Mouse (Mus musculus) CH12.LX (cell line): ENCODE results near the gene Aebp2.

Source experiments
- CTCF ChIP-seq, 2 experiments: IDR thresholded peaks in 1 of 2; conservative IDR thresholded peaks in 1 of 2; 2 replicates each; pipeline ENCODE4 v1.5.1; 2011 to 2012; ENCODE audit warnings: low read depth in 2 of 2, low read length in 2 of 2, improper control_type of control experiment in 1 of 2, inconsistent platforms in 1 of 2, mild to moderate bottlenecking in 1 of 2, moderate library complexity in 1 of 2
- E2F4 ChIP-seq: IDR thresholded peaks from 2 replicates; pipeline ENCODE4 v1.6.1; 2011; ENCODE audit warnings: low read depth, low read length, improper control_type of control experiment; ENCODE audit not compliant: insufficient replicate concordance
- GABPA ChIP-seq: IDR thresholded peaks from 2 replicates; pipeline ENCODE4 v1.6.1; 2012; ENCODE audit warnings: low read depth, low read length, improper control_type of control experiment, inconsistent platforms; ENCODE audit not compliant: insufficient replicate concordance
- JUND ChIP-seq: conservative IDR thresholded peaks from 2 replicates; pipeline ENCODE4 v1.6.1; 2011; ENCODE audit warnings: low read depth, low read length, improper control_type of control experiment
- MAFK ChIP-seq: IDR thresholded peaks from 2 replicates; pipeline ENCODE4 v1.6.1; 2011; ENCODE audit warnings: low read length, improper control_type of control experiment; ENCODE audit not compliant: insufficient replicate concordance
- MAX ChIP-seq: IDR thresholded peaks from 2 replicates; pipeline ENCODE4 v1.6.1; 2011; ENCODE audit warnings: low read length, improper control_type of control experiment
- NELFE ChIP-seq: IDR thresholded peaks from 2 replicates; pipeline ENCODE4 v1.6.1; 2011; ENCODE audit warnings: low read depth, low read length, improper control_type of control experiment
- POLR2A ChIP-seq: IDR thresholded peaks from 2 replicates; pipeline ENCODE4 v1.6.1; 2011; ENCODE audit warnings: low read depth, mild to moderate bottlenecking, improper control_type of control experiment, low read length
- TCF12 ChIP-seq: IDR thresholded peaks from 2 replicates; pipeline ENCODE4 v1.6.1; 2014; ENCODE audit warnings: low read depth, mild to moderate bottlenecking, inconsistent platforms, low read length, improper control_type of control experiment
- USF2 ChIP-seq: conservative IDR thresholded peaks from 2 replicates; pipeline ENCODE4 v1.6.1; 2011; ENCODE audit warnings: low read depth, low read length, improper control_type of control experiment

DNA sequence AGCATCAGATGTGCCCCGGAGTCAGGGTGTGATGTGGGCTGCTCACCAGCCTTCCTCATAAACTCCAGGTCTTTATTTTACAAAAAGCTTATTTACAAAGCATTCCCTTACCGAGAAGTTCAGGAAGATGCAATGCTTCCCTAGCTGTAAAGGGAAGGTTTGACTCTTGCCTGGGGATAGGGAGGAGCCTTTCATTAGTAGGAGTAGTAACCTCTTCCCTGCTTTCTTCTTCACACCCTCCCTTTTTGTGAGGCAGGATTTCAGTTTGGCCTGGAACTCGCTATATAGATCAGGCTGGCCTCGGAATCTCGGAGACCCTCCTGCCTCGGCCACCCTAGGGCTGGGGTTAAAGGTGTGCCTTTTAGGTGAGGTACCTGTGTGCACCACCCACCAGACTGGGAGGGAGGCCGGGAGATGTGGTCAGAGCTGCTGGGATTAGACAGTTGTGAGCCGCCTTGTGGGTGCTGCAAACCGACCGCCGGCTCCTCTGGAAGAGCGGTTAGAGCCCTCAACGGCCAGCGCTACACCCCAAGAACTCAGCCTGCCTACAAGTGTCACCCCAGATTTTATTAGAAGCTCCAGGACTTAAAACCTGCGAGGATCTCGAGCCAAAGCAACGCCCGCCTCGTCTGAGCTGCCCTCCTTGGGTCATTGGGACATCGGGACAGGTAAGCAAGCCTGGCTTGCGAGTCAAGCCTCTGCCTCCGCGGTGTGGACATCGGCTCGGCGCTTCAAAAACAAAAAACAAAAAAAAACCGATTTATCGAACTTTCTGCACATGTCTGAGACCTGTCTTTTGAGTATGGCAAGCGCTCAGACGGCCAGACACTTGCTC lies at the start of gene Aebp2:
- TF ChIP-seq NELFE = no peak
- TF ChIP-seq CTCF (conservative IDR thresholded peaks at IDR 0.05 in 1 of 2, IDR thresholded peaks at IDR 0.05 in 1 of 2; ENCODE audit: low read depth in 2 of 2, low read length in 2 of 2) = no peak
- no peak for TF ChIP-seq TCF12
- no peak for TF ChIP-seq USF2
- TF ChIP-seq GABPA = no peak
- TF ChIP-seq MAX = no peak
- TF ChIP-seq JUND = no peak
- TF ChIP-seq E2F4 = no peak
- TF ChIP-seq MAFK = no peak
- TF ChIP-seq POLR2A = peak; percentile 43; the same call in 1 of the 2 replicates
